Mouse (Mus musculus) midbrain, embryonic 11.5 days (tissue): ENCODE data around the gene Egln2. TPM values are rescaled to one million over a fixed set of nuclear protein-coding genes. Genes with fewer than 3 reads are reported as not detected.

ENCODE experiments used
- ATAC-seq: fragments of 200-750 bp; cut with Nextera tagmentation; 2 replicates; pipeline ENCODE4 v1.8.0; 2017; ENCODE audit warnings: moderate TSS enrichment, moderate library complexity; ENCODE audit not compliant: low FRiP score
- DNase-seq: peaks from one replicate; pipeline ENCODE4 v3.0.0; 2015; ENCODE audit warnings: low spot score; ENCODE audit errors: missing footprints
- H3K27ac ChIP-seq: fragments of 300-500 bp; sonication (generic); 2 replicates; pipeline ENCODE4 v1.5.1; 2014; ENCODE audit warnings: low read depth, low read length
- H3K27me3 ChIP-seq: fragments of 300-500 bp; sonication (generic); 2 replicates; pipeline ENCODE4 v1.6.1; 2014; ENCODE audit warnings: mild to moderate bottlenecking, low read length, moderate library complexity, mixed read lengths; ENCODE audit not compliant: control insufficient read depth, insufficient read depth
- H3K36me3 ChIP-seq: fragments of 300-500 bp; sonication (generic); 2 replicates; pipeline ENCODE4 v1.6.1; 2014; ENCODE audit warnings: mild to moderate bottlenecking, low read length, moderate library complexity, mixed read lengths; ENCODE audit not compliant: control insufficient read depth, insufficient read depth
- H3K4me1 ChIP-seq: fragments of 300-500 bp; sonication (generic); 2 replicates; pipeline ENCODE4 v1.6.1; 2014; ENCODE audit warnings: low read length; ENCODE audit not compliant: control insufficient read depth, insufficient read depth
- H3K4me2 ChIP-seq: fragments of 300-500 bp; sonication (generic); 2 replicates; pipeline ENCODE4 v1.6.1; 2014; ENCODE audit warnings: mild to moderate bottlenecking, moderate library complexity
- H3K4me3 ChIP-seq: fragments of 300-500 bp; sonication (generic); 2 replicates; pipeline ENCODE4 v1.5.1; 2014; ENCODE audit warnings: low read depth, low read length
- H3K9ac ChIP-seq: fragments of 300-500 bp; sonication (generic); 2 replicates; pipeline ENCODE4 v1.6.1; 2014; ENCODE audit warnings: low read length
- H3K9me3 ChIP-seq: fragments of 300-500 bp; sonication (generic); 2 replicates; pipeline ENCODE4 v1.6.1; 2016; ENCODE audit warnings: low read length; ENCODE audit not compliant: control insufficient read depth
- WGBS: fragments of 180-500 bp; shearing (Covaris S2); extraction: QIAGEN DNeasy Blood & Tissue Kit; methylation state at CpG from one replicate; pipeline ENCODE4 v1.1.7; 2014; 5-methylcytosine and 5-hydroxymethylcytosine counted together
- polyA plus RNA-seq: library from polyadenylated mRNA; unstranded; fragments of >200 nt; fragmentation: Nextera tagmentation; extraction: Ambion mirVana; gene quantifications from 2 replicates; pipeline ENCODE4 v1.2.1, GENCODE M21; 2014

Gene Egln2
- 36.4 and 43.5 TPM in 2 replicates for polyA plus RNA-seq

DNA sequence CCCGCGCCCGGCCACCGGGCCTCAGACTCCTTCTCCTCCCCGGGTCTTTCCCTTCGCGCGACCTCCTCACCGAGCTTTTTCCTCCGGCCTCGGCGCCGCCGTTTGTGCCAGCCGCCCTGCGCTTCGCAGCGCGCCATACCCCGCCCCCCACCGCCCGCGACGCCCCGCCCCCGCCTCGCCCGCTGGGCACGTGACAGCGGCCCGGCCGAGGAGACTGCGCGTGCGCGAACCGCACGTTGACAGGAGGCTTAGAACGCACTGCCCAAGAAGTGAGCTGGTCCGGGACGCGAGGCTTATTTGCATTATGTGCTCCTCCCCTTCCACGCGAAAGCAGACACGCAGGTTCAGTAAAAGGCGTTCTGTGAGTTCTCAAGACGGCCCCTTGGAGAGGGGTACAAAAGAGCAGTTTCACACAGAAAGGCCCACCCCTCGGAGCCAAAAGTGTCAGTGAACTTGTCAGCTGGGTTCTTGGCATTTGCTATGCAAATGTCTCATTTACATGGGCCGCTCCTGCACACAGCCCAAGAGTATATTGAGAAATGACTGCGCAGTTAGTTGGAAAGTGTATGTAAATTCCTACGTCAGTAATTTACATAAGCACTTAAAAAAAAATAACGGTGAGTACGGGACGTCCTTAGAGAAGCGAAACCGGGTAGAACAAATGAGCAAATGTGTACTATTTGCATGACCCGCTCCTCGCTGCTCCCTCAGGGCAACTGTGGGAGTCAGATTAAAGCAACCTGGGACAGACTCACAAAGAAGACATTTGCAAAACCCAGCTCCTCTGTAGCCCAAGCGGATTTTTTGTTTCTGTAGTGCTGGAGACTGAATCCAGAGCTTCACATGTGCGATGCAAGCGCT, at the start of gene Egln2:
Gene Egln2 (minus strand): TSS at position 189 of the 861 bp plus-strand sequence.
- WGBS: 2% methylated on average over 54 of the region's 61 CpGs

DNA sequence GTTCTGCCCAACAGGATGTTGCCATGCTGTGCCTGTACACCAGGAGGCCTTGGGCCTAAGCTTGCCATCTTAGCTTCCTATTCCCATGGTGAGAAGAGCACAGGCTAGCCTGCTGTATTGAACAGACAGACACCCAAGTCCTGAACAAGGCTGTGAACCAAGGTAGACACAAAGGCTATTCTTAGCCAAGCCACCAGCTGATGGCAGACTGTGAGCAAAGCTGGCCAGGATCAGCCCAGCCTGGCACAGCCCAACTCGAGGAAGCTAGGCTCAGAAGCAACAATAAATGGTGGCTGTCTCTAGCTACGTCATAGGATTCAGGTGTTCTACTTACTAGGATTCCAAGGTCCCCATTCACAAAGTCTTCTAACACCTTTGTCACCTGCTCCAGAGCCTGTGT, 46.0 kb upstream of the Egln2 start:
- no peaks in the 10 kb centered on the region for H3K27me3 ChIP-seq
- DNase-seq (no peak), ATAC-seq (no peak)
- peaks cover 23% of the 10 kb centered on the region; the same call in 1 of the 2 replicates for H3K36me3 ChIP-seq
- H3K9ac ChIP-seq: no peak overlapping the region
- H3K27ac ChIP-seq: no peak overlapping the region
- H3K4me1 ChIP-seq: no peaks in the 10 kb centered on the region
- no peak overlapping the region for H3K4me2 ChIP-seq
- 88% methylated on average over 2 of the region's 2 CpGs for WGBS
- no peak overlapping the region for H3K4me3 ChIP-seq
- no peaks in the 10 kb centered on the region for H3K9me3 ChIP-seq

More for the DNA sequence above, at the start of gene Egln2:
- peak; percentile 88 for ATAC-seq
- Histone ChIP-seq H3K9me3 (no peaks in the 10 kb centered on the region), H3K4me1 (peaks cover 36% of the 10 kb centered on the region), H3K36me3 (peaks cover 5% of the 10 kb centered on the region; the same call in 1 of the 2 replicates), H3K4me3 (peak within 1 kb of the TSS; percentile 78), H3K27me3 (no peaks in the 10 kb centered on the region), H3K27ac (peak within 1 kb of the TSS; percentile 97), H3K4me2 (peak within 1 kb of the TSS; percentile 79), H3K9ac (peak within 1 kb of the TSS; percentile 86)
- DNase-seq: peak; percentile 99

DNA sequence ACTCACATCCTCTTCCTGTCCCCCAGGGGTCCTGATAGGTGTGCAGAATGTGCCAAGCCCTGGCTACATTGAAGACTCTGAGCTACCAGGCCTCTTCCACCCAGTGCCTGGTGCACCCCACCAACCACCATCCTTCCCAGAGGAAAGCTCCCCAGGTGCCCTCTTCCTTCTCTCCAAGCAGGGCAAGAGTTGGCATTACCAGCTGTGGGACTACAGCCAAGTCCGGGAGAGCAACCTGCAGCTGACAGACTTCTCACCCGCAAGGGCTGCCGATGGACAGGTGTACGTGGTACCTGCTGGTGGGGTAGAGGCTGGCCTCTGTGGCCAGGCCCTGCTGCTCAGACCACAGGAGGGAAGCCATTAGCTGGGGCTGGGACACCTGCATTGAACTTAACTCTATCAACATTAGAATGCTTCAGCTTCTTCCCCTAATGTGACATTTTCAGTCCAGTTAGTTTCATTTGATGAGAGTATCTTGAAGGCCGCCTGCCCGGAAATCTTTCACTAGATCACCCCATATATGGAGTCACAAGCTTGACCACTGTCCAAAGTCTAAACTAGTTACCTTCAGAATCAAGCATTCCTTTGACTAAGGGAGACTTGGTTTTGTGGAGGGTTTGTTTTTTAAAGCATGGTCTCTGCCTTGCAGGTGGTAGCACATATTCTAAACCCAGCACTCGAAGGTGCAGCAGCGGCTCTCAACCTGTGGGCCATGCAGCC, 37.3 kb upstream of the Egln2 start:
- WGBS: 95% methylated on average over 8 of the region's 8 CpGs
- Histone ChIP-seq H3K27me3 (no peaks in the 10 kb centered on the region), H3K4me1 (no peaks in the 10 kb centered on the region), H3K27ac (no peak overlapping the region), H3K4me3 (no peak overlapping the region), H3K9ac (no peak overlapping the region), H3K4me2 (no peak overlapping the region), H3K36me3 (peaks cover 15% of the 10 kb centered on the region), H3K9me3 (no peaks in the 10 kb centered on the region)
- ATAC-seq (no peak), DNase-seq (peak; percentile 28)

DNA sequence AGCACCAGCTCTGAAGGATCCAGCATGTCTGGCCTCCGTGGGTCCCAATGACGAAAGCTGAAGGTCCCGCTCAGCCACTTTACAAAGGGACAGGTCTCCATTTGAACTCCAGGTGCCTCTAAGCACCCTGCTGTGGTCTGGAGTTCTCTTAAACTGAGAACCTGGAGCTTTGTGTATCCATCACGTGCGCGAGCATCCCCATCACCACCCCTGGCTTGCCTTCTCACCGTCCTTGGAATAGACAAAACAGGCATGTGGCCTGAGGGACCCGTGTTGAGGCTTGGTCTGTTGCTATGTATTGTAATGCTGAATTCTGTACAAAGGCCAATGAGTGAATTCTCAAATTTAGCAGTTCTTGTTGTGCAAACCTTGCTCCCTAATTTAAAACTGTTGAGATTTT, 32.2 kb upstream of the Egln2 start:
- no peak for ATAC-seq
- H3K27me3 ChIP-seq: no peaks in the 10 kb centered on the region
- no peak overlapping the region for H3K27ac ChIP-seq
- no peak overlapping the region for H3K4me3 ChIP-seq
- no peak overlapping the region for H3K9ac ChIP-seq
- WGBS: 90% methylated on average over 8 of the region's 8 CpGs
- no peak overlapping the region for H3K4me2 ChIP-seq
- H3K4me1 ChIP-seq: peaks cover 16% of the 10 kb centered on the region
- no peaks in the 10 kb centered on the region for H3K9me3 ChIP-seq
- peaks cover 8% of the 10 kb centered on the region for H3K36me3 ChIP-seq
- DNase-seq: peak; percentile 23

DNA sequence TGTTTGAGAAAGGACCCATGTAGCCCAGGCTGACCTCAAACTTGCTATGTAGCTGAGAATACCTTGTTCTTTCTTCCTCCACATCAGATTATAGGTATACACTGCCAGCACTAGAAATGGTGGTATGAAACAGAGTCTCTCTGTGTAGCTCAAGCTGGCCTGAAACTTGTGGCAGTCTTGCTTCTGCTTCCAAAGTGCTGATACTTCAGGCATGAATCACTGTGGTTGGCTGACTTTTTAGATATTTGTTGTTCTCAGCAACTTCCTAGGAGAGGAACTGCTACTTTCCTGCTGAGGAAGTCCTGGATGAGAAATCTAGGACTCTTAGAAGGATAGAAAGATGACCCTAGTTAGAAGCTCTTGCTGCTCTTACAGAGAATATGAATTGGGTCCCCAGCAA, 31.8 kb upstream of the Egln2 start:
- DNase-seq (no peak), ATAC-seq (no peak)
- Histone ChIP-seq H3K9me3 (no peaks in the 10 kb centered on the region), H3K4me2 (no peak overlapping the region), H3K27me3 (no peaks in the 10 kb centered on the region), H3K27ac (no peak overlapping the region), H3K9ac (no peak overlapping the region), H3K4me1 (peaks cover 17% of the 10 kb centered on the region), H3K36me3 (peaks cover 7% of the 10 kb centered on the region), H3K4me3 (no peak overlapping the region)

DNA sequence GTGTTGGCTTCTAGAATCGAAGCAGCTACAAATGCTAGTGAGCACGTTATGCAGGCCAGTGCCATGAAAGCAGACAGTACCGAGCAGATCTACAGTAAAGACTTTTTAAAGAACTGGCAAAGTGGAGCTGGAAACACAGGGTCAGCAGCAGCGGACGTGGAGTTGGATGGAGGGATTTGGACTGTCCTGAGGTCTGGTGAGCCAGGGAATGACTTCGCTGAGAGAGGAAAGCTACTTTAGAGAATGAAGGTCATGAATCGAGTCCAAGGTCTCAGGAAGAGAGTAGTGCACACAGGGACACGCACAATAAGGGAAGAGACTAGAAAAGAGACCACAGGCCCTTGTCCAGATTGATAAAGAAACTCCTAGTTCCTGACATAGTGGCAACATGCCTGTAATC, 31.0 kb upstream of the Egln2 start:
- ATAC-seq (no peak), DNase-seq (no peak)
- Histone ChIP-seq H3K36me3 (peaks cover 3% of the 10 kb centered on the region), H3K4me1 (peaks cover 17% of the 10 kb centered on the region), H3K4me3 (no peak overlapping the region), H3K9me3 (no peaks in the 10 kb centered on the region), H3K27ac (no peak overlapping the region), H3K27me3 (no peaks in the 10 kb centered on the region), H3K9ac (no peak overlapping the region), H3K4me2 (no peak overlapping the region)
- WGBS: 89% methylated on average over 8 of the region's 8 CpGs

DNA sequence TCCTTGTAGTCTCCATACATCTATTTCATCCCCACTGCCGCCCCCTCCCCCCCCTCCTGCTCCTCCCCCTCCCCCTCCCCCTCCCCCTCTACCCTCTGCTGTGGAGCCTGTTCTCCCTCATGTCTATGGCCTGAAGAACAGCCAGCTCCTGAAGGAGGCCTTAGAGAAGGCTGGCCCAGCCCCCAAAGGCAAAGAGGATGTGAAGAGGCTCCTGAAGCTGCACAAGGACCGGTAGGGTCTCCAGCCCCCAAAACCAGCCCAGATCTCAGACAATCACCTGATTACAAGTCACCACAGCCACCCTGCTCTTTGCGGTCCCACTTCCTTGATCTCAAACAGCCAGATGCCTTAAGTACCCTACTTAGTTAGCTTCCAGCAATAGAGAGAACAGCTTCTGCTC, 30.5 kb upstream of the Egln2 start:
- Histone ChIP-seq H3K27me3 (no peaks in the 10 kb centered on the region), H3K9me3 (no peaks in the 10 kb centered on the region), H3K4me2 (no peak overlapping the region), H3K4me3 (no peak overlapping the region), H3K4me1 (peaks cover 17% of the 10 kb centered on the region), H3K36me3 (peaks cover 6% of the 10 kb centered on the region), H3K9ac (no peak overlapping the region), H3K27ac (no peak overlapping the region)
- no peak for ATAC-seq
- 79% methylated on average over 3 of the region's 3 CpGs for whole genome bisulfite sequencing
- no peak for DNase-seq

DNA sequence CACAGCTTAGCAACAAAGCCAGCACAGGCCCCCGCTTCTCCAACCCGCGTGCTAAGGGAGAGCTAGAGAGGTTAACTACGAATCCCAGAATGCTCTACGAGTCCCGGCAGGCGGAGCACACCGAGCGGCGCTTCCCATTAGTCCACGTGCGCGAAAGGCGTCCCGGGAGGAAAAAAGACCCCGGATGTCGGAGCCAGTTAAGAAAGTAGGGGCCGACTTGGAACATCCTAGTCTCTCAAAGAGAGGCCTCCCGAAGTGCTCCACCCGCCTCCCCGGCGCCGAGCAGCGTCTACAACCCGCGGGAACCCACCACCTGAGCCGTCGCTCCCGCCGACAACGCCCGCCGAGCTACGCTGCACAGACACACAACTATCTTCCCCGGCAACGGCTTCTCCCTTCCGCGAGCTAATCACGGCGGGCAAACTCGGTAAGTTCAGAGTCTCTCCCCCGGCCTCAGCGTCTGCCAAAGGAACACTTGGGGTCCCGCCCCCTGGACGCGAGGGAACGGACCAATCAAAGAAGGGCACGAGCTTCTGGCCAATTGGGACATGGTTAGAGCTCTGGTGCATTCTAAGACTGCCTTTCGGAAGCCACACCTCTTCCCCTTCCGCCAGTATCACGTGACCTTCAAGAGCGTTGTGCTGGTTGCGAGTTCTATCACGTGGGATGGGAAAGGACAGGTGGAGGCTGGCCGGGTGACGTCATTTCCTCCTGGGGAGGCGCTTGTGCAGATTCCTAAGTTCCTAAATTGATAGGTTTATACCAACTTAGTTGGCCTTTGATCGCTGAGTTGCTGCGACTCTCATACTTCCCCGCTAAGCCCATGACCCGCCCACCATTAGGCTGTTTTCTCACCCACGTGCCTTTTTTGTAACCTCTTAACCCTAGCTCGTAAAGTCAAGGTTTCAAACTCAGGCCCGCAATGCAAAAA, 29.3 kb upstream of the Egln2 start, which contains the start of the genes BC024978 and Snrpa:
Gene BC024978 (plus strand): TSS at position 101 of the 931 bp plus-strand sequence.
Gene Snrpa (minus strand): TSS at position 591 of the 931 bp plus-strand sequence.
- DNase-seq: peak; percentile 97
- peak within 1 kb of the TSS; percentile 58 for H3K4me2 ChIP-seq
- H3K36me3 ChIP-seq: peaks cover 15% of the 10 kb centered on the region
- H3K27me3 ChIP-seq: no peaks in the 10 kb centered on the region
- WGBS: under 1% methylated on average over 64 of the region's 64 CpGs
- peaks cover 17% of the 10 kb centered on the region for H3K4me1 ChIP-seq
- H3K4me3 ChIP-seq: peak within 1 kb of the TSS; percentile 91
- H3K9ac ChIP-seq: peak within 1 kb of the TSS; percentile 96
- H3K9me3 ChIP-seq: no peaks in the 10 kb centered on the region
- peak within 1 kb of the TSS; percentile 97 for H3K27ac ChIP-seq
- ATAC-seq: peak; percentile 99
